Mouse (Mus musculus) heart, postnatal 0 days (tissue): ENCODE data around the gene Sept6.

Experiments used
- CTCF ChIP-seq: IDR thresholded peaks from 2 replicates; pipeline ENCODE4 v1.5.1; 2016; ENCODE audit warnings: antibody characterized with exemption, control low read depth, low read depth
- EP300 ChIP-seq: IDR thresholded peaks from 2 replicates; pipeline ENCODE4 v1.6.1; 2016; ENCODE audit warnings: antibody characterized with exemption, low read depth

DNA sequence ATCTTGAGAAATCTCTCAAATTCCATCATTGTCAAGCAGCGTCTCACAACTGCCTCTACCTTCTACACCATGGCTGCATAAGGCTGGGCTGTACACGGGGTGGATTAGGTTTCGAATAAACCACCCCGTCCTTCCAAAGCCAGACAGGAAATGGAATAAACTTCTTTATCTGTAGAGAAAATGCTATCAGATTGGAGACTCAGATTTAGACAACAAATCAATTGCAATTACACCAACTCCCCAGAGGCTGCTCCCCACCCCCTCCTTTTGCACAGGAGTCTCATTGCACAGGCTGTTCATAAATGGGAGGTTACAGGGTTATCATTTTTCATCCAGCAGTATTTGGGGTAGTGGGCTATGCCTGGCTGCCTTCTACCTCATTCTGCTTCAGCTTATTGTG is 3.7 kb downstream of the Sept6 start:
- no peak for TF ChIP-seq CTCF
- no peak for TF ChIP-seq EP300
